Mouse (Mus musculus) lung, postnatal 0 days (tissue): ENCODE data around the gene Gfm2. TPM values are rescaled to one million over a fixed set of nuclear protein-coding genes. Genes with fewer than 3 reads are reported as not detected.
A peak's percentile ranks its signal among the peaks of the same experiment; 100 is the strongest.
"Not testable (repeated sequence)": the region's sequence is repeated elsewhere in the genome, so short reads cannot be mapped to it uniquely, and the experiment has no call there.

ENCODE experiments used
- ATAC-seq: fragments of 200-750 bp; cut with Nextera tagmentation; 2 replicates; pipeline ENCODE4 v1.8.0; 2017; ENCODE audit warnings: moderate library complexity
- DNase-seq: peaks from one replicate; pipeline ENCODE4 v3.0.0-alpha.2; 2016; ENCODE audit warnings: low spot score
- H3K27ac ChIP-seq: fragments of 300-500 bp; sonication (generic); 2 replicates; pipeline ENCODE4 v1.5.1; 2014; ENCODE audit warnings: antibody characterized with exemption, mild to moderate bottlenecking, low read length, mixed read lengths
- H3K27me3 ChIP-seq: fragments of 300-500 bp; sonication (generic); replicated peaks from 2 replicates; pipeline ENCODE4 v1.6.1; 2014; ENCODE audit warnings: low read length, mixed read lengths; ENCODE audit not compliant: insufficient read depth
- H3K36me3 ChIP-seq: fragments of 300-500 bp; sonication (generic); 2 replicates; pipeline ENCODE4 v1.6.1; 2014; ENCODE audit warnings: low read length, mixed read lengths; ENCODE audit not compliant: insufficient read depth
- H3K4me1 ChIP-seq: fragments of 300-500 bp; sonication (generic); 2 replicates; pipeline ENCODE4 v1.6.1; 2014; ENCODE audit warnings: antibody characterized with exemption, low read depth, low read length, mixed read lengths; ENCODE audit not compliant: insufficient read depth
- H3K4me2 ChIP-seq: fragments of 300-500 bp; sonication (generic); replicated peaks from 2 replicates; pipeline ENCODE4 v1.6.1; 2014; ENCODE audit warnings: low read depth, mild to moderate bottlenecking, low read length, moderate library complexity, mixed read lengths
- H3K4me3 ChIP-seq: fragments of 300-500 bp; sonication (generic); 2 replicates; pipeline ENCODE4 v1.5.1; 2014; ENCODE audit warnings: low read depth, low read length
- H3K9ac ChIP-seq: fragments of 300-500 bp; sonication (generic); replicated peaks from 2 replicates; pipeline ENCODE4 v1.6.1; 2014; ENCODE audit warnings: low read depth, mild to moderate bottlenecking
- H3K9me3 ChIP-seq: fragments of 300-500 bp; sonication (generic); 2 replicates; pipeline ENCODE4 v1.6.1; 2016; ENCODE audit warnings: low read length, mixed read lengths
- CTCF ChIP-seq: IDR thresholded peaks from 2 replicates; pipeline ENCODE4 v1.5.1; 2016; ENCODE audit warnings: antibody characterized with exemption, mild to moderate bottlenecking
- EP300 ChIP-seq: IDR thresholded peaks from 2 replicates; pipeline ENCODE4 v1.6.1; 2016; ENCODE audit warnings: antibody characterized with exemption, mild to moderate bottlenecking, control low read depth
- WGBS: fragments of 180-500 bp; shearing (Covaris S2); extraction: QIAGEN DNeasy Blood & Tissue Kit; methylation state at CpG from one replicate; pipeline ENCODE4 v1.1.7; 2014; 5-methylcytosine and 5-hydroxymethylcytosine counted together
- polyA plus RNA-seq: library from polyadenylated mRNA; unstranded; fragments of >200 nt; fragmentation: Nextera tagmentation; extraction: Ambion mirVana; gene quantifications from 2 replicates; pipeline ENCODE4 v1.2.1, GENCODE M21; 2015

Gfm2 gene
- polyA plus RNA-seq, 1 experiment from 2014 or later: 11.1 TPM

DNA sequence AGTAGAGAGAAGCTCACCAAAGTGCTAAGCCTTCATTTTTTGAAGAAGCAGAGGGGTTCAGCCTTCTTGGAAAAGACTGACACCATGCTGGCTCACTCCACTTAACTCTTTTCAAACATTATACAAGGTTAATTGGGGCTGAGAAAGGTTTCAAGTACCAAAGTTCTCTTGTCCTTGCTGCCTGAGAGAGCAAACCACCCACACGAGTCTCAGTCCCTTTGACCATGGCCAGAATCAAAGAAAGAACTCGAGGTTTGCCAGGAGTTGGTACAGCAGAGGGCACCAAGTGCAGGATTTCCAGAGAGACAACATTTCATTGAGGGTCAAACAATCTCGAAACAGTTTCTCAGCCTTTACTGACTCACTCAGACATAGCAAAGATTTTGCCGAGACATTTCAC, 28.7 kb upstream of the Gfm2 start:
- H3K9ac ChIP-seq: no peak overlapping the region
- no peaks in the 10 kb centered on the region for H3K4me1 ChIP-seq
- H3K4me3 ChIP-seq: no peak overlapping the region
- ATAC-seq (no peak), DNase-seq (no peak)
- no peaks in the 10 kb centered on the region for H3K36me3 ChIP-seq
- no peaks in the 10 kb centered on the region for H3K27me3 ChIP-seq
- no peak overlapping the region for H3K27ac ChIP-seq
- TF ChIP-seq CTCF (no peak), EP300 (no peak)
- no peaks in the 10 kb centered on the region for H3K9me3 ChIP-seq
- 71% methylated on average over 4 of the region's 4 CpGs for WGBS
- H3K4me2 ChIP-seq: no peak overlapping the region

GRCm38 (mm10) chr13:97121341-97121740, 16.4 kb upstream of the Gfm2 start:
- DNase-seq: no peak
- 71% methylated on average over 3 of the region's 3 CpGs for WGBS

GRCm38 (mm10) chr13:97129654-97130053, 8.1 kb upstream of the Gfm2 start:
- WGBS: 82% methylated on average over 2 of the region's 4 CpGs
- not testable (repeated sequence) for H3K36me3 ChIP-seq, H3K27ac ChIP-seq, DNase-seq, H3K4me1 ChIP-seq, H3K9me3 ChIP-seq, H3K4me2 ChIP-seq, H3K4me3 ChIP-seq, ATAC-seq, H3K27me3 ChIP-seq, H3K9ac ChIP-seq

More at GRCm38 (mm10) chr13:97121341-97121740, 16.4 kb upstream of the Gfm2 start:
- no peak overlapping the region for H3K4me2 ChIP-seq
- no peaks in the 10 kb centered on the region for H3K27me3 ChIP-seq
- H3K9ac ChIP-seq: no peak overlapping the region
- ATAC-seq: no peak
- no peak overlapping the region for H3K27ac ChIP-seq
- H3K4me1 ChIP-seq: no peaks in the 10 kb centered on the region
- no peak overlapping the region for H3K4me3 ChIP-seq
- H3K9me3 ChIP-seq: no peaks in the 10 kb centered on the region
- H3K36me3 ChIP-seq: no peaks in the 10 kb centered on the region
- TF ChIP-seq CTCF (no peak), EP300 (no peak)

DNA sequence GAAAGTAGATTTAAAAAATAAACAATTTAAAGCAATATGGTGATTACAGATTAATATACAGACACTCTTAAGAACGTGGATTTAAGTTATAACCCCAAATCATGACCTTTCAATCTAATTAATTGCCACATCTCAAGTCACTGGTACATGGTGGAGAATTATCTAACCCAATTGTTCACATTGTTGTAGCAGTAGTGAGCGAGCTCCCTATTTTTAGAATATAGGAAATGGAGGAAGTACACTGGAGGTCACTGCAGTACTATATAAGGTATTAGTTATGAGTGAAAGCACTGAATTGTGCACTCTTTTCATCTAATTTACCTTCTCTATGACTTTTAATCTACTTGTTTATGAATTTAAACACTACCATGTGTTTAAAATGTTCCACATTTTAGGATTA, 7.3 kb upstream of the Gfm2 start:
- WGBS: no CpG with 5 or more reads among the region's 2 CpGs
- not testable (repeated sequence) for H3K9ac ChIP-seq, ATAC-seq, H3K4me2 ChIP-seq, H3K4me3 ChIP-seq, H3K4me1 ChIP-seq, H3K27ac ChIP-seq, DNase-seq, H3K36me3 ChIP-seq, H3K27me3 ChIP-seq, H3K9me3 ChIP-seq

DNA sequence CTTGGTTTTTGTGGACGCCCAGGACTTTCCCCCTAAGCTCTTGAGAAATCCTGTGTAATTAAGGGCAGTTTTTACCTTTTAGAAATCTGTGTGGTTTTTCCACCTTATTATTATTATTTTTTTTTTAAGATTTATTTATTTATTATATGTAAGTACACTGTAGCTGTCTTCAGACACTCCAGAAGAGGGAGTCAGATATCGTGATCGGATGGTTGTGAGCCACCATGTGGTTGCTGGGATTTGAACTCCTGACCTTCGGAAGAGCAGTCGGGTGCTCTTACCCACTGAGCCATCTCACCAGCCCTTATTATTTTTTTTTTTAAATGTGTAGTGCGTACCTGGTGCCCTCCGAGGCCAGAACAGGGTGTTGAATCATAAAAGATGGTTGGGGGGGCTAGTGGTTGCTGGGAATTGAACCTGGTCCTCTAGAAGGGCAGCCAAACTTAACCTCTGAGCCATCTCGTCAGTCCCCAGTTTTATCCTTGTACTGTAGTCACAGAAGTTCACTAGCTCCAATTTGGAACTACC, 731 bp downstream of the Gfm2 start:
- H3K9ac ChIP-seq: peak overlapping the region; percentile 69
- H3K27me3 ChIP-seq, ATAC-seq, H3K4me1 ChIP-seq, DNase-seq, H3K9me3 ChIP-seq: not testable (repeated sequence)
- peak overlapping the region; percentile 61 for H3K4me2 ChIP-seq
- WGBS: 30% methylated on average over 8 of the region's 8 CpGs
- H3K4me3 ChIP-seq: peak overlapping the region; percentile 64
- H3K27ac ChIP-seq: peak overlapping the region; percentile 82
- peaks cover 13% of the 10 kb centered on the region; the same call in 1 of the 2 replicates for H3K36me3 ChIP-seq

DNA sequence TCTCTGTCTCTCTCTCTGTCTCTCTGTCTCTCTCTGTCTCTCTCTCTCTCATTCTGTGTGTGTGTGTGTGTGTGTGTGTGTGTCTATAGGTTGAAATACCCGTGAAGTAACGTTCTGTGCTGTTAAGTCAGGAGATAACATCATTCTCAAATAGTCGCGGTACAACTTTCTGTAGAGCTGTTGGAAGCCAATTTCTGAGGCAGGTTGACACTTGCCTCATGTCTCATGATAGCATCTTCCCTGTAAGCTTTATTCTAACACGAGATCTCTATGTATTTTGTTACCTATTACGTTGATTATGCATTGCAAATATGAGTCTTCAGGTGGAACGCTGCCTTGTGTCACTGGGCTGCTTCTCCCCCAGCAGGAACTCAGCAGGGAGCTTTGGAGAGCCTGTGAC, 4.6 kb downstream of the Gfm2 start:
- DNase-seq: no peak
- Histone ChIP-seq H3K9ac (no peak overlapping the region), H3K27ac (no peak overlapping the region), H3K27me3 (no peaks in the 10 kb centered on the region), H3K4me2 (no peak overlapping the region), H3K9me3 (no peaks in the 10 kb centered on the region), H3K36me3 (peaks cover 25% of the 10 kb centered on the region; the same call in 1 of the 2 replicates), H3K4me1 (no peaks in the 10 kb centered on the region), H3K4me3 (no peak overlapping the region)
- TF ChIP-seq EP300 (no peak), CTCF (no peak)
- WGBS: 89% methylated on average over 7 of the region's 7 CpGs
- no peak for ATAC-seq

DNA sequence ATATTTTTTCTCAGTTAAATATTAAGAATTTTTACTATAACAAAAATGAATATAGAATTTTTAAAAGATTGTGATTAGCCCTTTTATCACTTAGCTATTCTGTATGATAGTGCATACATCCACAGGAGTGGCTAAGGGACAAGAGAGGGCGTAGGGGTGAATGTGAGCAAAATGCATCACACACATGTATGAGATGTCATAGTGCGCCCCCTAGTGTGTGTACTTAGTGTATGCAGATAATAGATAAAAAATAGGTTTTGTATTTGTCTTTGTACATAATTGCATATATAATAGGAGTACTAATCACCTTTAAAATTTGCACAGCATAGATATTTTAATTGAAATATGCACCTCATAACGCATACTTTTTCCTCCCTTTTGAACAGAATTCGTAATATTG, 8.1 kb downstream of the Gfm2 start:
- no peaks in the 10 kb centered on the region for H3K4me1 ChIP-seq
- no peak overlapping the region for H3K9ac ChIP-seq
- DNase-seq (peak; percentile 78), ATAC-seq (no peak)
- H3K4me3 ChIP-seq: no peak overlapping the region
- TF ChIP-seq CTCF (peak; percentile 75), EP300 (no peak)
- no peak overlapping the region for H3K4me2 ChIP-seq
- no peak overlapping the region for H3K27ac ChIP-seq
- H3K27me3 ChIP-seq: no peaks in the 10 kb centered on the region
- WGBS: 58% methylated on average over 4 of the region's 4 CpGs
- H3K36me3 ChIP-seq: peaks cover 47% of the 10 kb centered on the region
- H3K9me3 ChIP-seq: no peaks in the 10 kb centered on the region
